Mouse (Mus musculus) kidney, adult 2 months (tissue): ENCODE measurements around the gene Ptprb.

Experiments used
- CTCF ChIP-seq: fragments of 200-500 bp; conservative IDR thresholded peaks from 2 replicates; pipeline ENCODE4 v1.5.1; 2011; ENCODE audit warnings: low read depth, mild to moderate bottlenecking, control low read depth, low read length, moderate library complexity, mixed read lengths; ENCODE audit not compliant: insufficient read depth, insufficient read length
- POLR2A ChIP-seq: fragments of 200-500 bp; IDR thresholded peaks from one replicate; pipeline ENCODE4 v1.6.1; 2011; ENCODE audit warnings: low read depth, low read length, control low read depth

- TF ChIP-seq CTCF (no peak), POLR2A (no peak)
Observed at GRCm38 (mm10) chr10:116243373-116243772, 31.9 kb upstream of the Ptprb start.
